In the genomic region with DNA sequence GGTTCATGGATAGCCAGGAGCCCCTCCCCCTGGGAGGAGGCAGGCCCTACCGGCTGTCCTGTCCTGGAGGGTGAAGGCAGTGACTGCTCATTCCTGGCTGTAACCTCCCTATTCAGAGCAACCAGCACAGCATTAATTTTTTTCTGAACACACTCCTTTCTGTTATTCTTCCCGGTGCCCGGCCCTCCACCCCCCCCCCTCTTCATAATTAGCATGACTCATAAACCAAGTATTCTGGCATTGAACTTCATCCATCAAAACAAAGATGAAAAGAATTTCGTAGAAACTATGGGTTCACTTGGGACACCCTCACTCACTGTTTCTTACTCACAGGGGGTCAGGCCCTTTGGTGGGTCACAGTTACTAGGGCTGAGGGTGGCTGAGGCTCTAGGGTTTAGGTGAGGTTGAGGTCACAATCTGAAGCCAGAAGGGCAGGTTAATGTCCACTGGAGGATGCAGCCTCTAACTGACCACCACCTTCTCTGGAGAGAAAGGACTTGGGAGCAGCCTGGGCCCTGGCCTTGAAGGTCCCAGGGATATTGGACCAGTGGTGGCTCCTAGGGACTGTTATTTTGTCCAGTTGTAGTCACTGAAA, we compare ENCODE assay signal across 12 mouse cellular contexts. TPM values are rescaled to one million over a fixed set of nuclear protein-coding genes. Genes with fewer than 3 reads are reported as not detected.
A peak's percentile ranks its signal among the peaks of the same experiment; 100 is the strongest.
DNase-seq lines count a peak whose midpoint lies in the region; ATAC-seq and TF ChIP-seq lines count a peak whose summit lies in the region.
"Had no signal": no experiment of that assay in that cellular context is flagged by ENCODE, and none has a peak within 500 bp of the region (broad histone marks: within the 10 kb centered on the region; RNA-seq: fewer than 3 reads in every experiment).

No protein-coding gene starts in this region.

- no peaks in the 10 kb centered on the region for H3K9me3 ChIP-seq in heart, embryonic 15.5 days (replicated peaks)
- H3K9me3 ChIP-seq in lung, postnatal 0 days (ENCODE audit: low read length): no peaks in the 10 kb centered on the region
- H3K9me3 ChIP-seq in embryonic facial prominence, embryonic 12.5 days: no peaks in the 10 kb centered on the region
- no peaks in the 10 kb centered on the region for H3K9me3 ChIP-seq in stomach, embryonic 14.5 days (ENCODE audit: control insufficient read depth, low read depth, low read length)
- H3K9me3 ChIP-seq: forebrain, embryonic 12.5 days; G1E had no signal

- H3K9ac ChIP-seq in heart, embryonic 15.5 days: peak overlapping the region; percentile 1; the same call in 1 of the 2 replicates
- H3K9ac ChIP-seq in lung, postnatal 0 days (replicated peaks; ENCODE audit: low read depth): no peak overlapping the region
- H3K9ac ChIP-seq in embryonic facial prominence, embryonic 12.5 days: 0 out of 2 replicates have a peak overlapping the region, but pooled peaks have one; percentile 32
- H3K9ac ChIP-seq in stomach, embryonic 14.5 days (replicated peaks; ENCODE audit: low read depth, low read length): no peak overlapping the region
- H3K9ac ChIP-seq: forebrain, embryonic 12.5 days had no signal

- H3K27me3 ChIP-seq in heart, embryonic 15.5 days: no peaks in the 10 kb centered on the region; the same call in 1 of the 2 replicates
- no peaks in the 10 kb centered on the region for H3K27me3 ChIP-seq in lung, postnatal 0 days (replicated peaks; ENCODE audit: insufficient read depth, low read length)
- H3K27me3 ChIP-seq in embryonic facial prominence, embryonic 12.5 days: no peaks in the 10 kb centered on the region
- H3K27me3 ChIP-seq in stomach, embryonic 14.5 days (ENCODE audit: control insufficient read depth, insufficient read depth, low read length): no peaks in the 10 kb centered on the region

- 0 out of 2 replicates have a peak overlapping the region, but pooled peaks have one; percentile 16 for H3K4me2 ChIP-seq in heart, embryonic 15.5 days
- H3K4me2 ChIP-seq in lung, postnatal 0 days (replicated peaks; ENCODE audit: low read depth, low read length): 0 out of 2 replicates have a peak overlapping the region, but pooled peaks have one; percentile 2
- H3K4me2 ChIP-seq in embryonic facial prominence, embryonic 12.5 days (replicated peaks): peak overlapping the region; percentile 53; the same call in 1 of the 2 replicates
- peak overlapping the region; percentile 11 for H3K4me2 ChIP-seq in stomach, embryonic 14.5 days (replicated peaks; ENCODE audit: low read depth, low read length)
- H3K4me2 ChIP-seq: forebrain, embryonic 12.5 days had no signal

- 46% methylated on average over 4 of the region's 4 CpGs for WGBS in heart, embryonic 15.5 days
- 11% methylated on average over 4 of the region's 4 CpGs for WGBS in lung, postnatal 0 days
- WGBS in embryonic facial prominence, embryonic 12.5 days: 39% methylated on average over 4 of the region's 4 CpGs
- WGBS in stomach, embryonic 14.5 days: 15% methylated on average over 4 of the region's 4 CpGs

- TF ChIP-seq EP300 in lung, postnatal 0 days (IDR thresholded peaks at IDR 0.05): peak; percentile 48; the same call in 1 of the 2 replicates

- no peak for DNase-seq in heart, adult 18-20 months
- DNase-seq in lung, postnatal 0 days (ENCODE audit: low spot score): peak; percentile 62
- DNase-seq in lung, postnatal 10 days: no peak
- DNase-seq in gastrocnemius, postnatal 14 days: no peak
- DNase-seq: kidney, postnatal 4 days; right cerebral cortex, postnatal 4 days had no signal

- H3K4me3 ChIP-seq in heart, embryonic 15.5 days: no peak overlapping the region
- H3K4me3 ChIP-seq in lung, postnatal 0 days (ENCODE audit: low read depth, low read length): no peak overlapping the region
- H3K4me3 ChIP-seq in embryonic facial prominence, embryonic 12.5 days: no peak overlapping the region
- no peak overlapping the region for H3K4me3 ChIP-seq in stomach, embryonic 14.5 days (ENCODE audit: low read depth, low read length)
- H3K4me3 ChIP-seq: forebrain, embryonic 12.5 days had no signal

- TF ChIP-seq CTCF in lung, postnatal 0 days (IDR thresholded peaks at IDR 0.05): no peak

- intact Hi-C loops in gastrocnemius, postnatal 14 days (cut with DNase I; ENCODE audit: low total_unique reads): no loop called here

- H3K36me3 ChIP-seq in heart, embryonic 15.5 days: no peaks in the 10 kb centered on the region
- no peaks in the 10 kb centered on the region for H3K36me3 ChIP-seq in lung, postnatal 0 days (ENCODE audit: insufficient read depth, low read length)
- H3K36me3 ChIP-seq in embryonic facial prominence, embryonic 12.5 days: no peaks in the 10 kb centered on the region
- H3K36me3 ChIP-seq in stomach, embryonic 14.5 days (ENCODE audit: control insufficient read depth, insufficient read depth, low read length): no peaks in the 10 kb centered on the region
- H3K36me3 ChIP-seq: forebrain, embryonic 12.5 days; G1E had no signal

- peak overlapping the region; percentile 59 for H3K27ac ChIP-seq in heart, embryonic 15.5 days
- no peak overlapping the region for H3K27ac ChIP-seq in lung, postnatal 0 days (ENCODE audit: low read length)
- H3K27ac ChIP-seq in embryonic facial prominence, embryonic 12.5 days: peak overlapping the region; percentile 4; the same call in 1 of the 2 replicates
- H3K27ac ChIP-seq in stomach, embryonic 14.5 days (ENCODE audit: low read length): no peak overlapping the region
- H3K27ac ChIP-seq: forebrain, embryonic 12.5 days had no signal

- no peak for ATAC-seq in heart, embryonic 15.5 days (replicated peaks; ENCODE audit: insufficient number of reproducible peaks, insufficient read depth, low FRiP score, low read depth)
- ATAC-seq in lung, postnatal 0 days: peak; percentile 49; the same call in 1 of the 2 replicates
- ATAC-seq in embryonic facial prominence, embryonic 12.5 days (ENCODE audit: insufficient number of reproducible peaks, insufficient read depth, low FRiP score, low TSS enrichment): no peak
- no peak for ATAC-seq in stomach, embryonic 14.5 days (ENCODE audit: insufficient number of reproducible peaks, insufficient read depth, low FRiP score, low read depth)

- H3K4me1 ChIP-seq in heart, embryonic 15.5 days (replicated peaks): peaks cover 58% of the 10 kb centered on the region
- peaks cover 27% of the 10 kb centered on the region for H3K4me1 ChIP-seq in lung, postnatal 0 days (ENCODE audit: insufficient read depth, low read depth, low read length)
- H3K4me1 ChIP-seq in embryonic facial prominence, embryonic 12.5 days: peaks cover 67% of the 10 kb centered on the region
- H3K4me1 ChIP-seq in stomach, embryonic 14.5 days (ENCODE audit: control insufficient read depth, insufficient read depth, low read length): peaks cover 50% of the 10 kb centered on the region

RNA-seq across cellular contexts. Expression of a gene that starts 2.4 kb away (rescaled TPM):
- 7.9 and 10.1 TPM in 2 replicates for polyA plus RNA-seq in heart, embryonic 15.5 days (2015; fragmentation: Nextera tagmentation; extraction: Ambion mirVana)
- 10 to 100 TPM; 13.4 to 16.4 TPM for total RNA-seq in heart, adult 18-20 months (2021)
- polyA plus RNA-seq in lung, postnatal 0 days (2015; fragmentation: Nextera tagmentation; extraction: Ambion mirVana): 7.2 and 9.1 TPM in 2 replicates
- 5.7 and 6.7 TPM in 2 replicates for polyA plus RNA-seq in embryonic facial prominence, embryonic 12.5 days (2016; fragmentation: Nextera tagmentation; extraction: Ambion mirVana)
- 7.0 and 7.9 TPM in 2 replicates for polyA plus RNA-seq in stomach, embryonic 14.5 days (2014; fragmentation: Nextera tagmentation; extraction: Ambion mirVana)
- total RNA-seq in gastrocnemius, postnatal 14 days (2021): 10 to 100 TPM; 26.4 to 30.2 TPM
- total RNA-seq: megakaryocyte progenitor cell, adult 5-6 weeks had no signal
- polyA plus RNA-seq: G1E had no signal

RNA-seq across cellular contexts. Expression of a gene that starts 11.5 kb away (rescaled TPM):
- 17.2 and 24.3 TPM in 2 replicates for polyA plus RNA-seq in heart, embryonic 15.5 days (2015; fragmentation: Nextera tagmentation; extraction: Ambion mirVana)
- total RNA-seq in heart, adult 18-20 months (2021): 10 to 100 TPM; 17.5 to 18.6 TPM
- 21.3 and 22.5 TPM in 2 replicates for polyA plus RNA-seq in lung, postnatal 0 days (2015; fragmentation: Nextera tagmentation; extraction: Ambion mirVana)
- polyA plus RNA-seq in embryonic facial prominence, embryonic 12.5 days (2016; fragmentation: Nextera tagmentation; extraction: Ambion mirVana): 33.4 and 35.5 TPM in 2 replicates
- polyA plus RNA-seq in stomach, embryonic 14.5 days (2014; fragmentation: Nextera tagmentation; extraction: Ambion mirVana): 21.8 and 25.7 TPM in 2 replicates
- 10 to 100 TPM; 11.0 to 11.7 TPM for total RNA-seq in gastrocnemius, postnatal 14 days (2021)

RNA-seq across cellular contexts. Expression of a gene that starts 28.5 kb away (rescaled TPM):
- polyA plus RNA-seq in heart, embryonic 15.5 days (2015; fragmentation: Nextera tagmentation; extraction: Ambion mirVana): 9.6 and 20.7 TPM in 2 replicates
- total RNA-seq in heart, adult 18-20 months (2021): 10 to 100 TPM; 19.6 to 34.9 TPM
- polyA plus RNA-seq in lung, postnatal 0 days (2015; fragmentation: Nextera tagmentation; extraction: Ambion mirVana): 30.8 and 44.3 TPM in 2 replicates
- polyA plus RNA-seq in embryonic facial prominence, embryonic 12.5 days (2016; fragmentation: Nextera tagmentation; extraction: Ambion mirVana): 1.4 and 2.7 TPM in 2 replicates
- polyA plus RNA-seq in stomach, embryonic 14.5 days (2014; fragmentation: Nextera tagmentation; extraction: Ambion mirVana): 39.0 and 39.2 TPM in 2 replicates
- total RNA-seq in gastrocnemius, postnatal 14 days (2021): 10 to 100 TPM; 11.0 to 11.9 TPM

RNA-seq across cellular contexts. Expression of a gene that starts 46.2 kb away (rescaled TPM):
- 4.1 and 5.0 TPM in 2 replicates for polyA plus RNA-seq in heart, embryonic 15.5 days (2015; fragmentation: Nextera tagmentation; extraction: Ambion mirVana)
- total RNA-seq in heart, adult 18-20 months (2021): 1 to 10 TPM; 4.2 to 5.1 TPM
- polyA plus RNA-seq in lung, postnatal 0 days (2015; fragmentation: Nextera tagmentation; extraction: Ambion mirVana): 4.7 and 4.9 TPM in 2 replicates
- 7.1 and 8.9 TPM in 2 replicates for polyA plus RNA-seq in embryonic facial prominence, embryonic 12.5 days (2016; fragmentation: Nextera tagmentation; extraction: Ambion mirVana)
- 5.2 and 7.0 TPM in 2 replicates for polyA plus RNA-seq in stomach, embryonic 14.5 days (2014; fragmentation: Nextera tagmentation; extraction: Ambion mirVana)
- 10 to 100 TPM; 13.1 to 13.5 TPM for total RNA-seq in gastrocnemius, postnatal 14 days (2021)

Comparison
In these comparisons a context has a peak if more than half of its experiments do, and no peak if none do; other contexts are left out.
1. H3K27ac ChIP-seq: peak in heart, embryonic 15.5 days (single experiment) and embryonic facial prominence, embryonic 12.5 days (single experiment); none in lung, postnatal 0 days (single experiment) and stomach, embryonic 14.5 days (single experiment).
2. H3K4me2 ChIP-seq: peak in every context shown above with its lines; median percentile 53 in embryonic facial prominence, embryonic 12.5 days; 16 in heart, embryonic 15.5 days; 11 in stomach, embryonic 14.5 days; 2 in lung, postnatal 0 days.
3. H3K9ac ChIP-seq: peak in heart, embryonic 15.5 days (single experiment) and embryonic facial prominence, embryonic 12.5 days (single experiment); none in lung, postnatal 0 days (single experiment) and stomach, embryonic 14.5 days (single experiment).